Mouse (Mus musculus) neural tube, postnatal 0 days (tissue): ENCODE results near the gene Scnm1. TPM values are rescaled to one million over a fixed set of nuclear protein-coding genes. Genes with fewer than 3 reads are reported as not detected.

Experiments used
- microRNA-seq: library from miRNA; unstranded; fragments of <30 nt; microRNA quantifications from one replicate; pipeline ENCODE4, GENCODE M21; 2016
- polyA plus RNA-seq: library from polyadenylated mRNA; unstranded; fragments of >200 nt; fragmentation: Nextera tagmentation; extraction: Ambion mirVana; gene quantifications from 2 replicates; pipeline ENCODE4 v1.2.1, GENCODE M21; 2015

The Scnm1 gene
- polyA plus RNA-seq = 78.6 and 80.8 TPM in 2 replicates

DNA sequence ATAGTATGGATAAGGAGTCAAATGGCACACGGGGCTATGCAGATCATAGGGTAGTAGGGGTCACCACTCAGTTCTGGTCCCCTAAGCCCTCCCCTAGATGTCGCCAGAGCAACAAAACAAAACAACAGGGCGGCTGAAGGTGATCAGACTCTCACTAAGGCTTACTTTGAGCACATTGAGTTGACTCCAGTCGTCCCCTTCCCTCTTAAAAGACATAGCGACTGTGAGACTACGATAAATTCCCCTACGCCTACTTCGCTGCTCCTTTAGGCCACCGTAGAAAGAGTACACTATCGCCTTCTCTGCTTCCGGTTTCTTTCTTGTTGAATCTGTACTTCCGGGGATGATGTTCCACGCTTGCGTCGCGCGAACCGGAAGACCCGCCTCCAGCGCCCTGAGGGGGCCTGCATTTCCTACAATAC is at the start of gene Scnm1, which contains the start of gene Lysmd1:
Gene Scnm1, minus strand, starts transcription at position 332 of the 422 bp plus-strand sequence.
Gene Lysmd1, plus strand, starts transcription at position 409 of the 422 bp plus-strand sequence.

DNA sequence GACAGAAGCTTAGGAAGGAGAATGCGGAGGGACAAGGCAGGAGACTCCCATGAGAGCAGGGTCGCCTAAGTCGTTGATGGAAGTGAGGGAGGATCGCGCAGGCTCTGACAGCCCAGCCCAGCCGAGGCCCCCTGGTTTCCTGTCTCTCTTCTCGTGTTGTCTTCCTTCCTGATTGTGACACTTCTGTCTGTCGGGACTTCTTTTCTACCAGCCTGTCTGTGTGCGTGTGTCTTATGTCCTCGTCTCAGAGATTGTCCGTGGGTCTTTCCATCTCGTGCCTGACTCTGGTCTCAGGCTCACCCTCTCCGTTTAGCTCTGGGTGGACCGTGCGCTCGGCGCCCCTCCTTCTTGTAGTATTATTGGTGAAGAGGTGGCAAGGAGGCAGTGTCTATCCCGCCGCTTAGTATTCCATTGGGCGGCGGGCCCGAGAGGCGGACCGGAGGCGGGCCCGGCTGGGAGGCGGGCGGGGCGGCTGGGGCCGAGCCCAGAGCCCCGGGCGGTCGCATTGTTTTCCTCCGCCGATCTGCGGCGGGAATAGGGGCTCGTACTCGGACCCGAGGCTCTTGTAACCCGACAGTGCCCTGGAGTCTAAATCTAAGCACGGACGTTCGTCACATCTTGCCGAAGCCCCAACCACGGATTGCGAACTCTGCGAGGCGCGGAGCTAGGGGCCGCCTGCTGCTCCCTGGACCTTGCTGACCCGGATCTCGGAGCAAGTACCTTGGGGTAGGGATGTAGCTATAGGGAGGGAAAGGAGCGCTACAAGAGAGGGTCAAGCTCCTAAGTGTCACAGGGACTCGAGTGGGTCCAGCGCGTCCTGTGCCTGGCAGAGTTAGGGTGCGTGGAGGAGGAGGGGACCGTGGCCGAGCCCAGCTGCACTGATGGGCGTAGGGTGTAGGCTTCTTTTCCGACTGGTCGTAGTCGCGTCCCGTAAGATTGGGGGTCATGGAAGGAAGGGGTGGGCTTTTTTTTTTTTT is 26.5 kb upstream of the Scnm1 start, which contains the start of gene Sema6c:
Gene Sema6c, plus strand, starts transcription at position 471 of the 977 bp plus-strand sequence.

DNA sequence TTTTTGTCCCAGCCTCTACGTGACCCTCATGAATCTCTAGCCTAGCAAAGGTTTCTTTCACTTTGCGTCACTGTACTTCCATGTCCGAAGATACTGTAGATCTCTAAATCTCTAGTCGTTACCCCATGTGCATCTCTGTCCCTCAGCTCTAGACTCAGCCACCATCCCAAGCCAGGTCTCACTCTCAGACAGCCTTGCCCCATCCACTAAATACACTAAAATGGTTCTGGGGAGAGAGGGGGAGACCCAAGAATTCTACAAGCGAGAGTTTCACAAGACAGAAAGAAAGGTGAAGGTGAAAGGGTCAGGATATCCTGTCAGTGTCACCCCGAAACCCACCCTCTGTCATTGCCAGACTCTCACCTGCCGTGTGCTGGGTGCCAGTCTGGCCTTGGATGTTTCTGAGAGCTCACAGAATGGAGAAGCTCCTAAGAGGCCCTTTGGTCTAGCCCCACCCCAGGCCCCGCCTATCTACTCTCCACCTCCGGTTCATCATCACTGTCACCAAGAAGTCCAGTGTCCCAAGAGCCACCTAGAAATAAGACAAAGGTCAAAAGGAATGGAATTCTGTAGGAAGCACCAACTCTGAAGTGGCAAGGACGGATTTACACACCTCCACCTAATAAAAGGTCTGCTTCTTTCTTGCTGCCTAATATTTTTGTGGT is 8.3 kb upstream of the Scnm1 start, which contains the start of gene Tnfaip8l2:
Gene Tnfaip8l2, minus strand, starts transcription at position 409 of the 665 bp plus-strand sequence.

DNA sequence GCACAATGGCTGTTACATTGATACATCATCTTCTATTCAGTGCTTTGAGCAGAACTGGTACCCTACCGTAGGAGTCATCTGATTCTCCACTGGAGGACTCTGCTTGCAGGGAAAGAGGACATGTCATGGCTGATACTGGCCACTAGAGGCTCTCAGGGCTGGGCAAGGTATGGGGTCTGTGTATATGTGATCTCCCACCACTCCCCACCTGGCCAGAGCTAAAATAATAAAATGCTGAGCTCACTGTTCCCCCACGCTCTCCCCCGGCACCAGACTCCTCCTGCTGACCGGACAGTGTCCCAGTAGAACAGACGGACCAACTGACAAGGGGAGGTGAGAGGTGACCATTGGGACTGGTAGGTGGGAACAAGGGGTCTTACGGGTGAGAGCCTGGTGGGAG is 9.6 kb downstream of the Scnm1 start, which contains the start of gene Tmod4:
Gene Tmod4, plus strand, starts transcription at position 231 of the 400 bp plus-strand sequence.

DNA sequence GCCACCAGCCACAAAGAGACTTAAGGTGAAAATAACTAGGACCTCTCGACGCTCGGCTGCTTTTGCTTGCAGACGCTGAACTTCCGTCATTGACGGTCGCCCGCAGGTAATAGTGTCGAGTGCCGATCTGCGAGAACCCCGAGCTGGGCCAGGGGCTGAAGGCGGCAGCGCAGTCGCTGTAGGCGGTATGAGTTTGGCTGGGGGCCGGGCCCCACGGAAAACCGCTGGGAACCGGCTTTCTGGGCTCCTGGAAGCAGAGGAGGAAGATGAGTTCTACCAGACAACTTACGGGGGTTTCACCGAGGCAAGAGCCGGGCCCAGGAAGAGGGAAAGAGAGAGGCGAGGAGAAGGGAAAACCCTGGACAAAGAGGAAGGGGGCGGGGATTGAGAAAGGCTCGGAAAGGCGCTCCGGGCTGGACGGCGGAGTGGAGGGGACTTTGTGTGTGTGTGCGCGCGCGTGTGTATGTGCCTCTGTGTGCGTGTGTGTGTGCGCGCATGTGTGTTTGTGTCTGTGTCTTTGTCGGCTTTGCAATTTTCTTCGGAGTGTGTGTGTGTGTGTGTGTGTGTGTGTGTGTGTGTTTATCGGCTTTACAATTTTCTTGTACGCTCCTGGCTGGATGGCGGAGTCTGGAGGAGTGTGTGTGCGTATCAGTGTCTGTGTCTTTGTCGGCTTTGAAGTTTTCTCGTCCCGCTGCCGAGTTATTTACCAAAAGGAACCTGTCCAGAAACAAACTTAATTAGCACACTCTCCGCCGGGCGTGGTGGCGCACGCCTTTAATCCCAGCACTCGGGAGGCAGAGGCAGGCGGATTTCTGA is 22.7 kb downstream of the Scnm1 start, which contains the start of gene Vps72:
Gene Vps72, plus strand, starts transcription at position 112 of the 816 bp plus-strand sequence.

DNA sequence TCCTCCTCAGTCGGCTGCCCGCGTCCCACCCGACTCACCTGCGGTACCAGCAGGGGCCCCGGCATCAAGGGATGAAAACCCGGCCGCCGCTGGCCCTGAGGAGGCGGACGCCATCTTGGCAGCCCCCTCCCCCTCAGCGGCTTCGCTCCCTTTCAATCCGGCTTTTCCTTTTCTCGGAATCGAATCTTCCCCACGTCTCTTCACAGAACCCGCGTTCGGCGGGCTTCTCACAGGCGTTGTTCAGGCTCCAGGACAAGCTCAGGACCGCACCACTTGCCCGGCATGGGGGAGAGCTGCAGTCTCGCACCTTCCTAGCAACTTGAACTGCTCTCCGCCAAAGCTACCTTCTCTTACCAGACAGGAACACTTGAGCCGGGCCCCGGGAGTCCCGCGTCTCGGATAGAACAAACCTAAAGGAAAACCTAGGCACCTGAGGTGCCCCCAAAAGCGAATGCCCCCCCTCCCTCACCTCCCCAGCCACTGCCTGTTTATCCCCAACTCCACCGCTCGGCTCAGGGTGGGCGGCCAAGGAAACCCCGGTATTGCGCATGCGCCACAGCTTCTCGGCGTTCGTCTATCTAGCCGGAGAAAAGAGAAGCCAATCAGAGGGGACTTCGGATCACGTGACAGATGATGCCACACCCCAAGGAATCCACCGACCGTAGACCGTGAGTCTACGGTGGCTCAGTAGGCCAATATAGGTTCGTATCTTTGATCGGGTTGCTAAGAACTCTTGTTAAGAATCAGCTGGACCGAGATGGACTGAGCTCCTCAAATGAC is 27.3 kb downstream of the Scnm1 start, which contains the start of gene Pip5k1a:
Gene Pip5k1a, minus strand, starts transcription at position 593 of the 780 bp plus-strand sequence.

Small RNA genes within 50 kb of the gene (microRNA-seq; reads per million reads assigned to microRNA genes)
- not detected for gene Mir8099-1

Other genes starting within 250 kb of the Scnm1 start
- 352 and 413 TPM in 2 replicates for gene Psmb4, start 247.1 kb downstream of the Scnm1 start, polyA plus RNA-seq
- gene Selenbp1, start 201.0 kb downstream of the Scnm1 start, polyA plus RNA-seq = 22.5 and 24.6 TPM in 2 replicates
- 6.8 and 7.1 TPM in 2 replicates for gene Rfx5, start 179.9 kb downstream of the Scnm1 start, polyA plus RNA-seq
- 15.1 and 17.7 TPM in 2 replicates for gene Pi4kb, start 159.3 kb downstream of the Scnm1 start, polyA plus RNA-seq
- gene Zfp687, start 118.6 kb downstream of the Scnm1 start, polyA plus RNA-seq = 13.1 and 15.2 TPM in 2 replicates
- gene Psmd4, start 91.4 kb downstream of the Scnm1 start, polyA plus RNA-seq = 248 and 269 TPM in 2 replicates
- 10.7 and 10.9 TPM in 2 replicates for gene Pip5k1a, start 27.1 kb downstream of the Scnm1 start, polyA plus RNA-seq
- 89.2 and 101 TPM in 2 replicates for gene Vps72, start 23.0 kb downstream of the Scnm1 start, polyA plus RNA-seq
- gene Tmod4, start 9.5 kb downstream of the Scnm1 start, polyA plus RNA-seq = 0.50 and 0.79 TPM in 2 replicates
- gene Lysmd1, start 77 bp upstream of the Scnm1 start, polyA plus RNA-seq = 41.0 and 41.2 TPM in 2 replicates
- gene Tnfaip8l2, start 8.3 kb upstream of the Scnm1 start, polyA plus RNA-seq = 4.7 and 4.8 TPM in 2 replicates
- gene Sema6c, start 26.4 kb upstream of the Scnm1 start, polyA plus RNA-seq = 14.0 and 15.0 TPM in 2 replicates
- gene Gabpb2, start 83.9 kb upstream of the Scnm1 start, polyA plus RNA-seq = 2.5 and 2.6 TPM in 2 replicates
- 53.0 and 55.2 TPM in 2 replicates for gene Cdc42se1, start 94.7 kb upstream of the Scnm1 start, polyA plus RNA-seq
- 348 and 378 TPM in 2 replicates for gene Mllt11, start 98.2 kb upstream of the Scnm1 start, polyA plus RNA-seq
- gene Gm128, start 107.6 kb upstream of the Scnm1 start, polyA plus RNA-seq = 0.22 TPM in 1 of 2 replicates, not detected in the other
- not detected in 2 replicates for gene Bnipl, start 117.2 kb upstream of the Scnm1 start, polyA plus RNA-seq
- 31.0 and 32.1 TPM in 2 replicates for gene Mindy1, start 147.3 kb upstream of the Scnm1 start, polyA plus RNA-seq
- gene Prune1, start 148.1 kb upstream of the Scnm1 start, polyA plus RNA-seq = 47.1 and 55.4 TPM in 2 replicates
- gene Anxa9, start 173.2 kb upstream of the Scnm1 start, polyA plus RNA-seq = 0.28 TPM in 2 replicates
- gene Cers2, start 180.8 kb upstream of the Scnm1 start, polyA plus RNA-seq = 84.8 and 88.4 TPM in 2 replicates
- 22.5 and 24.6 TPM in 2 replicates for gene Setdb1, start 223.2 kb upstream of the Scnm1 start, polyA plus RNA-seq